Mouse (Mus musculus) heart, postnatal 36 days (tissue): Measurements from ENCODE around the gene Siglech. TPM values are rescaled to one million over a fixed set of nuclear protein-coding genes. Genes with fewer than 3 reads are reported as not detected.
"Not testable (repeated sequence)": the region's sequence is repeated elsewhere in the genome, so short reads cannot be mapped to it uniquely, and the experiment has no call there.

Source experiments
- DNase-seq, 2 experiments: peaks; one replicate each; pipeline ENCODE4 v3.0.0; 2021 to 2022
- intact Hi-C: fragments of 180-260 bp; cut with DNase I; formaldehyde crosslinking; loops from one replicate; pipeline ENCODE4 v1.15.1; 2025
- total RNA-seq, 2 experiments: library from RNA; stranded (reverse); gene quantifications; 2 replicates each; pipeline ENCODE4 v1.2.3; 2021

Gene Siglech
- total RNA-seq = under 1 TPM; 0.25 to 0.41 TPM

GRCm38 (mm10) chr7:55767926-55768325 is at the start of gene Siglech:
Gene Siglech (plus strand): TSS chr7:55768178.
- intact Hi-C loops = no loop called here
- no peak for DNase-seq

GRCm38 (mm10) chr7:55722673-55723072 is 45.3 kb upstream of the Siglech start:
- no peak for DNase-seq
- intact Hi-C loops = loop anchor here (1.0 kb wide), 1 partner anchor 15 kb away; no protein-coding TSS in a partner anchor

GRCm38 (mm10) chr7:55728903-55729302 is 39.1 kb upstream of the Siglech start:
- no peak for DNase-seq
- intact Hi-C loops = no loop called here

GRCm38 (mm10) chr7:55734483-55734882 is 33.5 kb upstream of the Siglech start:
- DNase-seq = no peak
- intact Hi-C loops = no loop called here

GRCm38 (mm10) chr7:55737125-55737912 is 30.7 kb upstream of the Siglech start:
- no peak for DNase-seq
- intact Hi-C loops = no loop called here

- intact Hi-C loops = no loop called here
- no peak for DNase-seq
Observed at GRCm38 (mm10) chr7:55743614-55744267, 24.2 kb upstream of the Siglech start.

GRCm38 (mm10) chr7:55744566-55745220 is 23.3 kb upstream of the Siglech start:
- no peak for DNase-seq
- intact Hi-C loops = no loop called here

GRCm38 (mm10) chr7:55750841-55751240 is 17.1 kb upstream of the Siglech start:
- intact Hi-C loops = no loop called here

GRCm38 (mm10) chr7:55759346-55759745 is 8.6 kb upstream of the Siglech start:
- no peak for DNase-seq
- intact Hi-C loops = no loop called here

More at GRCm38 (mm10) chr7:55750841-55751240, 17.1 kb upstream of the Siglech start:
- DNase-seq = no peak

GRCm38 (mm10) chr7:55780011-55780410 is 12.0 kb downstream of the Siglech start:
- DNase-seq = no peak
- intact Hi-C loops = no loop called here

GRCm38 (mm10) chr7:55782493-55782892 is 14.5 kb downstream of the Siglech start:
- no peak for DNase-seq
- intact Hi-C loops = no loop called here

- DNase-seq = peak in 1 of 2 experiments; percentile 13
- intact Hi-C loops = no loop called here
Observed at GRCm38 (mm10) chr7:55784580-55784979, 16.6 kb downstream of the Siglech start.

GRCm38 (mm10) chr7:55790586-55790985 is 22.6 kb downstream of the Siglech start:
- intact Hi-C loops = loop anchor here (5.0 kb wide), 1 partner anchor 257 kb away; no protein-coding TSS in a partner anchor
- DNase-seq = not testable (repeated sequence)

- intact Hi-C loops = loop anchor here (5.0 kb wide), 1 partner anchor 255 kb away; no protein-coding TSS in a partner anchor
- no peak for DNase-seq
Observed at GRCm38 (mm10) chr7:55792280-55792679, 24.3 kb downstream of the Siglech start.

GRCm38 (mm10) chr7:55793236-55793951 is 25.4 kb downstream of the Siglech start:
- no peak for DNase-seq
- intact Hi-C loops = loop anchor here (5.0 kb wide), 1 partner anchor 254 kb away; no protein-coding TSS in a partner anchor

- intact Hi-C loops = loop anchor here (2.0 to 5.0 kb wide), 2 partner anchors 49 to 253 kb away; no protein-coding TSS in a partner anchor
- peak; percentile 96 for DNase-seq
Observed at GRCm38 (mm10) chr7:55793952-55794603, 26.1 kb downstream of the Siglech start, which contains the start of gene Tubgcp5. Gene Tubgcp5 (plus strand): TSS chr7:55794154.

- intact Hi-C loops = loop anchor here (10.0 kb wide), 1 partner anchor 415 kb away; no protein-coding TSS in a partner anchor
- DNase-seq = no peak
Observed at GRCm38 (mm10) chr7:55799981-55800380, 32.0 kb downstream of the Siglech start.

GRCm38 (mm10) chr7:55809967-55810366 is 42.0 kb downstream of the Siglech start:
- no peak for DNase-seq
- intact Hi-C loops = loop anchor here (10.0 kb wide), 1 partner anchor 405 kb away; no protein-coding TSS in a partner anchor

GRCm38 (mm10) chr7:55824468-55824867 is 56.5 kb downstream of the Siglech start:
- intact Hi-C loops = no loop called here
- no peak for DNase-seq

- intact Hi-C loops = no loop called here
- DNase-seq = no peak
Observed at GRCm38 (mm10) chr7:55827551-55827950, 59.6 kb downstream of the Siglech start.
